Mouse (Mus musculus) kidney, embryonic 16.5 days (tissue): ENCODE results near the gene Hira. TPM values are rescaled to one million over a fixed set of nuclear protein-coding genes. Genes with fewer than 3 reads are reported as not detected.
"Not testable (repeated sequence)": the region's sequence is repeated elsewhere in the genome, so short reads cannot be mapped to it uniquely, and the experiment has no call there.

Experiments used
- ATAC-seq: fragments of 200-750 bp; cut with Nextera tagmentation; 2 replicates; pipeline ENCODE4 v1.8.0; 2017; ENCODE audit warnings: moderate TSS enrichment; ENCODE audit not compliant: low FRiP score, low TSS enrichment
- H3K27ac ChIP-seq: fragments of 300-500 bp; sonication (generic); 2 replicates; pipeline ENCODE4 v1.5.1; 2014; ENCODE audit warnings: low read length
- H3K27me3 ChIP-seq: fragments of 300-500 bp; sonication (generic); 2 replicates; pipeline ENCODE4 v1.6.1; 2014; ENCODE audit warnings: low read length, control low read depth, mixed read lengths; ENCODE audit not compliant: insufficient read depth
- H3K36me3 ChIP-seq: fragments of 300-500 bp; sonication (generic); 2 replicates; pipeline ENCODE4 v1.6.1; 2014; ENCODE audit warnings: low read length, control low read depth, mixed read lengths; ENCODE audit not compliant: insufficient read depth
- H3K4me1 ChIP-seq: fragments of 300-500 bp; sonication (generic); 2 replicates; pipeline ENCODE4 v1.6.1; 2014; ENCODE audit warnings: low read length, control low read depth, mixed read lengths; ENCODE audit not compliant: insufficient read depth
- H3K4me2 ChIP-seq: fragments of 300-500 bp; sonication (generic); replicated peaks from 2 replicates; pipeline ENCODE4 v1.6.1; 2014; ENCODE audit warnings: low read depth, low read length
- H3K4me3 ChIP-seq: fragments of 300-500 bp; sonication (generic); 2 replicates; pipeline ENCODE4 v1.5.1; 2014; ENCODE audit warnings: mild to moderate bottlenecking, low read length
- H3K9ac ChIP-seq: fragments of 300-500 bp; sonication (generic); replicated peaks from 2 replicates; pipeline ENCODE4 v1.6.1; 2014; ENCODE audit warnings: low read length
- H3K9me3 ChIP-seq: fragments of 300-500 bp; sonication (generic); 2 replicates; pipeline ENCODE4 v1.6.1; 2016; ENCODE audit warnings: low read length, control low read depth
- WGBS: fragments of 180-500 bp; shearing (Covaris S2); extraction: QIAGEN DNeasy Blood & Tissue Kit; methylation state at CpG from one replicate; pipeline ENCODE4 v1.1.7; 2014; 5-methylcytosine and 5-hydroxymethylcytosine counted together
- polyA plus RNA-seq: library from polyadenylated mRNA; unstranded; fragments of >200 nt; fragmentation: Nextera tagmentation; extraction: Ambion mirVana; gene quantifications from 2 replicates; pipeline ENCODE4 v1.2.1, GENCODE M21; 2015

Hira gene
- polyA plus RNA-seq, 1 experiment from 2014 or later, result 9.9 TPM

DNA sequence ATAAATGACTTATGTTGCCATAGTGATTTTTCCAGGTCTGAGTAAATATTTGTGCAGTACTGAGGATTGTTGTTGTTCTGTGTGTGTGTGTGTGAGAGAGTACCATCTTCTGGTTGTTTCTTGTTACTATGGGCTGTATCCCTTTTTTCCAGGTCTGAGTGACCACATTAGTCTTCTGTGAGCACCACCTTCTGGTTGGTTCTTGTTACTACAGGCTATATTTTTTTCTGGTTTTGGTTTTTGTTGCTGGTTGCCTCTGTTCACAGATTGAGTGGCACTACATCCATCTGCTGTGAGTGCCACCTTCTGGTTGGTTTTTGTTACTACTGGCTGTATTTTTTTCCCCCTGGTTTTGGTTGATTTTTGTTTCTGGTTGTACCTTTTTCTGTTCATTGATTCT lies 18.3 kb upstream of the Hira start:
- no peaks in the 10 kb centered on the region for H3K36me3 ChIP-seq
- no peak for ATAC-seq
- peaks cover 5% of the 10 kb centered on the region for H3K9me3 ChIP-seq
- H3K9ac ChIP-seq, result no peak overlapping the region
- H3K27ac ChIP-seq, result no peak overlapping the region
- no peak overlapping the region for H3K4me2 ChIP-seq
- H3K4me1 ChIP-seq, result no peaks in the 10 kb centered on the region
- H3K4me3 ChIP-seq, result no peak overlapping the region
- H3K27me3 ChIP-seq, result no peaks in the 10 kb centered on the region

DNA sequence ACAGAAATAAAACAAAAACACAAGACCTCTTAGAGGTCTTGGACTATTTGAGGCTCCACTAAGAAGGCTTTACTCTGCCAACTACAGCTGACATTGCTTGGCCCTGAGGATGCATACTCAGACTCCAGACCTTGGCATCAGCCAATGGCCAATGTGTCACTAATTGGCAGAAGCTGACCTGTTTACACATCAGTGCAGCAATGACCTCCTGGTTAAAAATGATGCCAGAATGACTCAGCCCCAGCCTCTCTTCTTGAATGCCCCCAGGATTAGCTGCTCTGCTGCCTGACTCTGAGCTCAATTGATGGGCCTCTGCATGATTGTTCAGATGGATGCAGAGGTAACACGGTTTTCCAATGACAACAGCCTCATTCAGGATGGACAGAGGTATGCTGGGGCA lies 16.7 kb upstream of the Hira start:
- Histone ChIP-seq H3K9me3 (peaks cover 5% of the 10 kb centered on the region), H3K27ac (no peak overlapping the region), H3K9ac (no peak overlapping the region), H3K27me3 (no peaks in the 10 kb centered on the region), H3K36me3 (no peaks in the 10 kb centered on the region), H3K4me1 (no peaks in the 10 kb centered on the region), H3K4me2 (no peak overlapping the region), H3K4me3 (no peak overlapping the region)
- ATAC-seq, result no peak
- WGBS, result 64% methylated on average over 1 of the region's 1 CpGs

DNA sequence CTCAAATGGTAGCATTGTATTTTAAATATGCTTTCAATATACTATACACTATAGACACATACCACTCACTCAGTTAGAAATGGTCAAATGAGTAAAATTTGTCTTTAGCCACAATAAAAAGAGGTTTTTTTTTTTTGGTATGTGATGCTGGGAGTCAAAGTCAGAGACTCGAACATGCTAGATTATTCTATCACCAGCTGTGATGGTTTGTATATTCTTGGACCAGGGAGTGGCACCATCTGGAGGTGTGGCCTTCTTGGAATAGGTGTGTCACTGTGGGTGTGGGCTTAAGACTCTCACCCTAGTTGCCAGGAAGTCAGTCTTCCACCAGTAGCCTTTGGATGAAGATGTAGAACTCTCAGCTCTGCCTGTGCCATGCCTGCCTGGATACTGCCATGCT lies 6.3 kb upstream of the Hira start:
- not testable (repeated sequence) for ATAC-seq, H3K4me3 ChIP-seq, H3K9me3 ChIP-seq, H3K9ac ChIP-seq, H3K27ac ChIP-seq, H3K4me1 ChIP-seq, H3K27me3 ChIP-seq, H3K4me2 ChIP-seq
- peaks cover 31% of the 10 kb centered on the region for H3K36me3 ChIP-seq
- WGBS, result 95% methylated on average over 1 of the region's 1 CpGs

DNA sequence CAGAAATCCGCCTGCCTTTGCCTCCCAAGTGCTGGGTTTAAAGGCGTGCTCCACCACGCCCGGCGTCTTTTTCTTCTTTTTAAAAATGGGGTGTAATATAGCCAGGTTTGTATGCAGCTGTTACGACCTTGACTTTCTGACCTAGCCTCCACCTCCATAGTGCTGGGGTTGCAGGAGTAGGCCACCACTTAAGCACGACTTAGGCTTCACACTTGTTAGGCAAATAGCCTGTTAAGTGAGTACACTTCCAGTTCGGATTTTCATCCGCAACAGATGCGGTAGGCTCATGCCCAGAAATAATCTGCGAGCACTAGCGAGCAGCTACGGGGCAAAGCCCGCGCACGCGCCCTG lies 771 bp upstream of the Hira start:
- no peaks in the 10 kb centered on the region for H3K9me3 ChIP-seq
- peak overlapping the region; percentile 87 for H3K9ac ChIP-seq
- WGBS, result under 1% methylated on average over 17 of the region's 17 CpGs
- H3K4me1 ChIP-seq, result peaks cover 14% of the 10 kb centered on the region; the same call in 1 of the 2 replicates
- peaks cover 28% of the 10 kb centered on the region for H3K36me3 ChIP-seq
- ATAC-seq, result no peak; the same call in 1 of the 2 replicates
- peak overlapping the region; percentile 83 for H3K4me2 ChIP-seq
- peak overlapping the region; percentile 91 for H3K4me3 ChIP-seq
- no peaks in the 10 kb centered on the region for H3K27me3 ChIP-seq
- peak overlapping the region; percentile 97 for H3K27ac ChIP-seq

DNA sequence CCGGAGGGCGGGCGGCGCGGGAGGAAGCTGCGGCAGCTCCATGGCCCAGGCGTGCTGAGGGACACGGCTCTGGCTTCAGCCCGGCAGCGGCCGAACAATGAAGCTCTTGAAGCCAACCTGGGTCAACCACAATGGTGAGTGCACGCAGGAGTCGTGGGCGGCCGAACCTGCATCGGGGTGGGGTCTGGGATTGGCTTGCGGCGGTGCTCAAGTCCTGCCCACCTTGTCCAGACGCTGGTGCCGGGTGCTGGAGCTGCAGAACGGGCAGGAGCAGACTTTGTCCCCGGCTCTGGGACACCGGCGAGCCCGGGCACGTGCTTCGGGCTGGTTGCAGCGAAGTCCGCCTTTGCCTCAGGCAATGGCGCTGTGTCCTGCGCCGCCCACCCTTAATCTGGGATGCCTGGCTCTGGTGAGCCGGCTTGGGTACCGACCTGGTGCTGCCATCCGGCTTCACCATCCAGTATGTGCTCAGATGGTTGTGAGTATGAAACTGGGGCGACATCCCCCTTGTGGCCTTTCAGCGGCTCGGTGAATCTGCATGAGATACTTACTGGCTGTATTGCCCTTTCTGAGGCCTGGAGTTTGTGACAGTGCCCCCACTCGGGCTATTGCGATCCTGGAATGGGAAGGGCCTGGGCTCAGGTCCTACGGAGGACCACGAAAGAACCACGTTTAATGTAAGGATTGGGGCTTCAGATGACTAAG lies 701 bp downstream of the Hira start:
- Histone ChIP-seq H3K36me3 (peaks cover 19% of the 10 kb centered on the region), H3K4me3 (peak overlapping the region; percentile 91), H3K9me3 (no peaks in the 10 kb centered on the region), H3K4me1 (peaks cover 14% of the 10 kb centered on the region; the same call in 1 of the 2 replicates), H3K9ac (peak overlapping the region; percentile 87), H3K27me3 (no peaks in the 10 kb centered on the region), H3K4me2 (peak overlapping the region; percentile 83), H3K27ac (peak overlapping the region; percentile 97)
- under 1% methylated on average over 41 of the region's 43 CpGs for whole genome bisulfite sequencing
- peak; percentile 60 for ATAC-seq

DNA sequence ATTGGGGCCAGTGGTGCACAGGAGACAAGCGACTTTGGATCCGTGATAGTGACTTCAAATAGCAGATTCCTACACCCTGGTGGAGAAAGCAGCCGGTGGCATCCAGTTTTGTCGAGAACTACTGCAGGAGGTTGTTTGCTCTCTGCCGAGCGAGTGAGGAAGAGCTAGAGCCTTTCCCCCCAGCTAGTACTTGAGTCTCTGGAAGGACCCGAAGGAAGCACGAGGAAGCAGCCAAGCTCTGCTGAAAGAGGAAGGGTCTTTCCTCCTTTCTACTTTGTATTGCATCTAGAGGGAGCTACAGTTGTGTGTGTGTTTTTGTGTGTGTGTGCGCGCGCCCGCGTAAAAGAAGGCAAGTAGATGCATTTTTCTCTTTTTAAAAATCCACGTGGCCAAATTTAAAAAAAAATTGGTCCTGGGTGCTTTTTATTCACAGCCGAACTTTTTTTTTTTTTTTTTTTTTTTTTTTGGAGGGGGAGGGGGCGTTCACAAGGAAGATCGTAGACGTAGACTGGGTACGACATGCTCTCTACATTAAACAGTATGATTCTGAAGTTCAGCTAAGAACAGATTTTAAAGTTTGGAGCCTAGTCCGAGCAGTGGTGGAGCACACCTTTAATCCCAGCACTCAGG lies 1.4 kb downstream of the Hira start:
- peak overlapping the region; percentile 87 for H3K9ac ChIP-seq
- peaks cover 12% of the 10 kb centered on the region for H3K36me3 ChIP-seq
- 22% methylated on average over 20 of the region's 20 CpGs for WGBS
- H3K27ac ChIP-seq, result peak overlapping the region; percentile 97
- ATAC-seq, result no peak
- no peaks in the 10 kb centered on the region for H3K9me3 ChIP-seq
- peak overlapping the region; percentile 83 for H3K4me2 ChIP-seq
- H3K4me1 ChIP-seq, result peaks cover 14% of the 10 kb centered on the region; the same call in 1 of the 2 replicates
- H3K27me3 ChIP-seq, result no peaks in the 10 kb centered on the region
- peak overlapping the region; percentile 91 for H3K4me3 ChIP-seq

DNA sequence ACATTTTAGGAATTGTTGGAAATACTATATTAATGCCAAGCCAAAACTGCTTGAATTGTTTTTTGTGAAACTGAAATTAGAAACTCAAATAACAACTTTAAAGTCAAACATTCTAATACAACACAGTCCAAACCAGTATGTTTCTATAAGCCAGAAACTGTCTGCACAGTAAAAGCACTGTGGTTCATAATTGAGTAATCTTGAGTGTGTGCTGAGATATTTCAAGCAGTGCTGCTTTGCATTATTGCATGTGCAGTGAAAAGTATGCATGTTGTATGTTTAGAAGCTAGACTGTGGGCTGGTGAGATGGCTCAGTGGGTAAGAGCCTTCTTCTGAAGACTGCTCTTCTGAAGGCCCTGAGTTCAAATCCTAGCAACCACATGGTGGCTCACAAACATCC lies 7.2 kb downstream of the Hira start:
- ATAC-seq, result no peak
- Histone ChIP-seq H3K4me3 (no peak overlapping the region), H3K27me3 (no peaks in the 10 kb centered on the region), H3K27ac (no peak overlapping the region), H3K9ac (no peak overlapping the region), H3K4me2 (no peak overlapping the region), H3K9me3 (no peaks in the 10 kb centered on the region), H3K4me1 (peaks cover 5% of the 10 kb centered on the region; the same call in 1 of the 2 replicates), H3K36me3 (peaks cover 4% of the 10 kb centered on the region; the same call in 1 of the 2 replicates)

DNA sequence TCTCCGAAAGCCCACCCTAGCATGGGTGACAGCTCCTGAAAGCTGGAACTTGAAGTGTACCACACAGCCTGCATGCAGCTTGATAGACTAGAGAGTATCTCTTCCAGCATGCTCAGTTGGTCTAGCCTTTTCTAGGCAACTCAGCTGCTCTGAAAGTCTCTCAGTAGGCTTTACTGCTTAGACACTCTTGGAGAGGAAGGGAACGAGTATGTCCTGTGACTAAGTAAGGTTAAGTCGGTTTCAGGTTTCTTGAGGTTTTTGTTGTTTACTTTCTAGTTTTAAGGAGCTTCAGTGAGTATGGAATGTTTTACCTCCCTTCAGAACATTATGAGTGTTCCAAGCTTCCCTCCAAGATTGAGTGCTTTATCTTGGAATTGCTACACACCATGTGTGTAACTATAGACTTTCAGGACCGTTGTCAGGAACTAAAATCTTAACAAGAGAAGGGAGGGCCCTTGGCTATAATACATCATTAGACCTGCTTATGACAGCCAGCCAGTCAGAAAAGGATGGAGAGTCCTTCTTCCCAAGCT lies 17.1 kb downstream of the Hira start:
- H3K9ac ChIP-seq, result no peak overlapping the region
- 66% methylated on average over 4 of the region's 4 CpGs for WGBS
- H3K27ac ChIP-seq, result no peak overlapping the region
- H3K9me3 ChIP-seq, result no peaks in the 10 kb centered on the region
- peaks cover 17% of the 10 kb centered on the region for H3K36me3 ChIP-seq
- H3K27me3 ChIP-seq, result no peaks in the 10 kb centered on the region
- H3K4me1 ChIP-seq, result no peaks in the 10 kb centered on the region
- H3K4me2 ChIP-seq, result no peak overlapping the region
- ATAC-seq, result no peak
- H3K4me3 ChIP-seq, result no peak overlapping the region

DNA sequence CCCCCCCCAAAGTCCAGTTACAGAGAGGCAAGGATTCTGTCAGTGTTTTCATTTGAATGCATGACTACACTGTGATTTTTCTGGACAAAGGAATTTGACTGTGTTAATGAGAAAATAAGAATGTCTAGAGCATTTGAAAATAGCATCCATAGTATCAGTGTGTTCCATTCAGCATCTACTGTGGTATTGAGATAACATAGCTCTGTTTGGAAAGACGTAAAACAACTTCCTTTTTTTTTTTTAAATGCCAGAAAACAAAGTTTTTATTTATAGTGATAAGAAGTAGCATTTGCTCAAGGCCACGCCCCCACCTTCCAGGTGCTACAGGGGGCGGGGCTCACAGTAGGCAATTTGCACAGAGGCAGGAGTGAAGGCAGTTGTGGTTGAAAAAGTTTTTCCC lies 18.4 kb downstream of the Hira start:
- no peaks in the 10 kb centered on the region for H3K27me3 ChIP-seq
- ATAC-seq, result no peak
- no peak overlapping the region for H3K4me2 ChIP-seq
- H3K9ac ChIP-seq, result no peak overlapping the region
- no peak overlapping the region for H3K4me3 ChIP-seq
- no peaks in the 10 kb centered on the region for H3K9me3 ChIP-seq
- H3K4me1 ChIP-seq, result no peaks in the 10 kb centered on the region
- peaks cover 26% of the 10 kb centered on the region for H3K36me3 ChIP-seq
- WGBS, result 78% methylated on average over 3 of the region's 3 CpGs
- H3K27ac ChIP-seq, result no peak overlapping the region

DNA sequence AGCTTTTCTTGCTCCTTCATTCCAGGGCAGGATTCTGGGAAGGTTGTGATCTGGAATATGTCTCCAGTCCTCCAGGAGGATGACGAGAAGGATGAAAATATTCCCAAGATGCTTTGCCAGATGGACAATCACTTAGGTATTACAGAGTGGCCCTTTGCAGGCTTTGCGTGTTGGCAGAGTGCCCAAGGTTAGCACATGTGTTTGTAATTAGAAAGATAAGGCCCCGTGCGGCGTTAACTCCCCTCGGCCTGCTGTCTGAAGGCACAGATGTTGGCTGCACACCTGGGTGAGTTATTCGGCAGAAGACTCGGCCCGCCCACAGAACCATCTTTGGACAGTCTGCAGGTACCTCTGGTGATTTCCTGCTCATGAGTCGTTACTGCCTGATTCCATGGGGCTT lies 19.6 kb downstream of the Hira start:
- 76% methylated on average over 10 of the region's 10 CpGs for WGBS
- no peak for ATAC-seq
- peaks cover 31% of the 10 kb centered on the region for H3K36me3 ChIP-seq
- H3K27ac ChIP-seq, result no peak overlapping the region
- no peaks in the 10 kb centered on the region for H3K9me3 ChIP-seq
- no peaks in the 10 kb centered on the region for H3K27me3 ChIP-seq
- H3K4me2 ChIP-seq, result no peak overlapping the region
- no peak overlapping the region for H3K4me3 ChIP-seq
- no peak overlapping the region for H3K9ac ChIP-seq
- no peaks in the 10 kb centered on the region for H3K4me1 ChIP-seq
